Mouse (Mus musculus): ENCODE measurements at regions not wholly inside any gene's neighbourhood (a gene's known extent, or its start where the extent isn't known, plus 50 kb on each side); places are given as distances from the start of the nearest gene placed in this dataset.

DNA sequence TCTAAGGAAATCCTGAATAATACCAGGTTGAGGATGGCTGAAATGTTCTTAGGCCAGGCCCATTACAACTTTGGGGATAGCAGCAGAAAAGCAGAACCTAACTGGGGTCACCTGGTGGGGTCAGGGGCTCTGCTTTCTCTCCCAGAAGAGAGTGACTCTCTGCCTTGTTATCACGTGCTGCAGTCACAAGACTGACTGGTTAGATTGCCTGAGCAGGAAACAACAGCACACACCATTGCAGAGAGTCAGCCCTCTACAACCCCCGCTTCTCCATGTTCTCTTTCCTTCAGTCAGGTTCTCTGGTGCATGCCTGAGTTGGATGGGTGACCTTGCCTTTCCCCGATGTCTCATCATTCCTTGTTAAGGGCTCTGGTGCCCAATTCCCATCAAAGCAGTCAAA, 91.2 kb upstream of the Hsd17b12 start:
- no peaks in the 10 kb centered on the region for H3K36me3 ChIP-seq
- no peak overlapping the region for H3K27ac ChIP-seq (replicated peaks)
- peaks cover 59% of the 10 kb centered on the region for H3K27me3 ChIP-seq (ENCODE audit: low read depth, poor library complexity, severe bottlenecking)
- no peak overlapping the region for H3K4me3 ChIP-seq
- H3K9me3 ChIP-seq (replicated peaks): no peaks in the 10 kb centered on the region
- peaks cover 39% of the 10 kb centered on the region for H3K4me1 ChIP-seq
- no peak for DNase-seq (ENCODE audit: low spot score)
- 66% methylated on average over 3 of the region's 3 CpGs for WGBS

GRCm38 (mm10) chr2:94246851-94247471, 89.2 kb upstream of the Hsd17b12 start:
- no peaks in the 10 kb centered on the region for H3K36me3 ChIP-seq
- H3K9me3 ChIP-seq (replicated peaks): no peaks in the 10 kb centered on the region
- WGBS: under 1% methylated on average over 30 of the region's 30 CpGs
- H3K4me3 ChIP-seq: peak overlapping the region; percentile 54
- H3K4me1 ChIP-seq: peaks cover 55% of the 10 kb centered on the region
- peak; percentile 65 for DNase-seq (ENCODE audit: low spot score)
- H3K27me3 ChIP-seq (ENCODE audit: low read depth, poor library complexity, severe bottlenecking): peaks cover 79% of the 10 kb centered on the region
- H3K27ac ChIP-seq (replicated peaks): peak overlapping the region; percentile 72

- no peak for DNase-seq (ENCODE audit: low spot score)
Observed at GRCm38 (mm10) chr2:94246180-94246611, 88.4 kb upstream of the Hsd17b12 start.

DNA sequence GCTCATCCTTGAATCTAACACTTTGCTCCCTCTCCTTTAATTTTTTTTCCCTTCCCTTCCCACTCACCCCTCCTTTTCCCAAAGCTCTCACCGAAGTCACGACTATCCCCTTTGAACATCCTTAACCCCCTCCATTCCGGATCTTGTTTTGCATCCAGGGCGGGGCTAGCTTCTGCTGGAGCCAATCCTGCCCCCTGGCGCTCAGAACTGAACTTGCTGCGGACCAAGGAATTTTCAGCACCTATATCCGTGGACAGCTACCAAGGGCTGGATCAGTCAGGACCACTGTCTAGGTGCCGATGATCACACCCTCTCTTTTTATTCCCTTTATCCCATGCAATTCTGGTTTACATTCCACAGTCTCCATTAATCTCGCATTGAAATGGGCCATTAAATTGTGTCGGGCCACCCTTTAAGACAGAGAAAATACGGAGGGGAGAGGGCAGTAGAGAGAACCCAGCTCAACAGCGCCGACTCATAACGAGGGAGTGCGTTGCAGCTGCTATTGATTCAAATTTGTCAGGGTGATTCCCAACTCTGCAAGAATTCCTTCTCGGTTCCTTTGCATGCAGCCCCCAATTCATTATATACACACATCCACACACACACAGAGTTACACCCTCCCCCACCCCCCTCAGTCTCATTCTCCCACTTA, 87.7 kb upstream of the Hsd17b12 start:
- H3K4me3 ChIP-seq: peak overlapping the region; percentile 36
- peaks cover 69% of the 10 kb centered on the region for H3K4me1 ChIP-seq
- H3K36me3 ChIP-seq: no peaks in the 10 kb centered on the region
- no peak overlapping the region for H3K27ac ChIP-seq (replicated peaks)
- H3K27me3 ChIP-seq (ENCODE audit: low read depth, poor library complexity, severe bottlenecking): peaks cover 91% of the 10 kb centered on the region
- 2% methylated on average over 16 of the region's 16 CpGs for WGBS
- DNase-seq (ENCODE audit: low spot score): peak; percentile 86
- H3K9me3 ChIP-seq (replicated peaks): no peaks in the 10 kb centered on the region

More at GRCm38 (mm10) chr2:94246180-94246611, 88.4 kb upstream of the Hsd17b12 start:
- Histone ChIP-seq H3K9me3 (replicated peaks) (no peaks in the 10 kb centered on the region), H3K36me3 (no peaks in the 10 kb centered on the region), H3K27me3 (ENCODE audit: low read depth, poor library complexity, severe bottlenecking) (peaks cover 86% of the 10 kb centered on the region), H3K27ac (replicated peaks) (no peak overlapping the region), H3K4me1 (peaks cover 61% of the 10 kb centered on the region), H3K4me3 (peak overlapping the region; percentile 54)
- WGBS: 38% methylated on average over 9 of the region's 9 CpGs

DNA sequence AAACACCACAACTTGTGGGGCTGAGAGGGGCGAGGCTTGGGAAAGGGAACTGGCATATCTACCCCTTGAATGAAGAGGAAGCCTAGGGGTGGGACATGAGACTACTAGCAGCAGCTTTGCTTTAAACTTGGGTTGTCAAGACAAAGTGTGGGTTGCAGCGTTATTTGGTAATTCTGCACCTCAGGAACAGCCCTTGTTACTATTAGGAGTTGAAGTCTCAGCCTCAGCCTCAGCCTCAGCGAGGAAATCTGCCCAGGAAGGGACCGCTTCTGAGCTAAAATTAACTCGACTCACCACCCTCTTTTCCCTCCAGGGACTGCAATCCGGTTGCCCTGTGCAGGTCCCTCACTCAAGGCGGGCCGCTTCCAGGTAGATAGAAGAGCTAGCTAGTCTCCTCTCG, 86.4 kb upstream of the Hsd17b12 start:
- Histone ChIP-seq H3K4me1 (peaks cover 81% of the 10 kb centered on the region), H3K36me3 (no peaks in the 10 kb centered on the region), H3K9me3 (replicated peaks) (no peaks in the 10 kb centered on the region), H3K27ac (replicated peaks) (no peak overlapping the region), H3K27me3 (ENCODE audit: low read depth, poor library complexity, severe bottlenecking) (peaks cover 100% of the 10 kb centered on the region), H3K4me3 (no peak overlapping the region)
- WGBS: 2% methylated on average over 9 of the region's 9 CpGs
- DNase-seq (ENCODE audit: low spot score): peak; percentile 12

DNA sequence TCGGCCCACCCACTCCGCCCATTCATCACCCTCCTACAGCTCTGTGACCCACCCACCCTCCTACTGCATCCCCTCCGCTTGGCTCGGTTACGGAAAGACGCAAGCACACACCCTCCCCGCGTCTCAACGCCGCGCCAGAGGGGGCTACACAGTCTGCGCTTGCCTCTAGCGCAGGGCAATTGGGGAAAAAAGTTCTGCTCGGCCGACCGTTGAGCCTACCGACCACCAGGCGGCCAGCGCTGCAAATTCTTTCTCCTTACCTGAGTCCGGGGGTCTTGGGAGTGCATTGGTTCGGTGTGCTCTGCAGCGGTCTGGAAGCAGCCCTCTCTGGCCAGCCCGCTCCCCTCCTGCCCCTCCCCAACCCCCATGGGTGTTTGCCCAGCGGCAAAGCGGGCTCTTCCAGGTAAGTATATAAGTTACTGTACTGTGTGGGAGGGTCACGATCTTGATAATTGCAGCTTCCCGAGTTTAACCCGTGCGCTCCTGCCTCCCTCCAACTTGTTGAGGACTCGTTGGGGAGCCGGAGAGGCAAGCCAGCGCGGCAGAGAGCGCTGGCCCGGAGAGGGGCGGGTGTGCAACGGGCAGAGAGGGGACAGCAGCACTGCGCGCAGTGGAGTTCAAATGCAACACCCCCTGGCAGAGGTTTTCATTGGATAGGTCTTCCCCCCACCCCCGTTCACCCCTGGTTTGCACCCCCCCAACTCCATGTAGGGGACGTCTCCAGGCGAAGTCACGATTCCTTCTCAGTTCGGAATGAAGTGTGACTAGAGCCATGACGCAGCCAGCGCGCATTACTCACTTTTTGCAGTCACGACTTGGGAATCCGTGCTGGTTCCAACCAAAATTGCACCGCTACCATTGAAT, 85.5 kb upstream of the Hsd17b12 start:
- Histone ChIP-seq H3K9me3 (replicated peaks) (no peaks in the 10 kb centered on the region), H3K27ac (replicated peaks) (no peak overlapping the region), H3K27me3 (ENCODE audit: low read depth, poor library complexity, severe bottlenecking) (peaks cover 100% of the 10 kb centered on the region), H3K4me3 (peak overlapping the region; percentile 43), H3K36me3 (no peaks in the 10 kb centered on the region), H3K4me1 (peaks cover 80% of the 10 kb centered on the region)
- DNase-seq (ENCODE audit: low spot score): peak; percentile 53
- 1% methylated on average over 50 of the region's 50 CpGs for WGBS

GRCm38 (mm10) chr2:94242406-94243052, 84.8 kb upstream of the Hsd17b12 start:
- no peak for DNase-seq (ENCODE audit: low spot score)

DNA sequence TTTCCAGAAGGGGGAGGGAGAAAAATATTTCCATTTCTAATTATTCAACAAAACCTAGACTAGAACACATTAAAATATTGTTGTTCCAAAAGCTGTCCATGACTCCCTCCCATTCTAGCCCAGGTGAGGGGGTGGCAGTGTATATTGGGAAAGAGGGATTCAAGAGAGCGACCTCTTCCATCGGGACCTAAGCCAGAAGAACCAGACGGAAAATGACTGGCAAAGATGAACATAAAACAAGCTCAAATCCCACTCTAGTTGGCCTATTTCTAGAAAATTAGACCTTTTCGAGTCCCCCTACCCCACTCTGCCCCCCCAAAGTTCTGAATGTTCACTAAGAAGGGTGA, 84.3 kb upstream of the Hsd17b12 start:
- Histone ChIP-seq H3K4me1 (peaks cover 68% of the 10 kb centered on the region), H3K4me3 (peak overlapping the region; percentile 57; the same call in 1 of the 2 replicates), H3K36me3 (no peaks in the 10 kb centered on the region), H3K9me3 (replicated peaks) (no peaks in the 10 kb centered on the region), H3K27ac (replicated peaks) (no peak overlapping the region), H3K27me3 (ENCODE audit: low read depth, poor library complexity, severe bottlenecking) (peaks cover 100% of the 10 kb centered on the region)
- 0% methylated on average over 4 of the region's 4 CpGs for WGBS
- DNase-seq (ENCODE audit: low spot score): no peak

More at GRCm38 (mm10) chr2:94242406-94243052, 84.8 kb upstream of the Hsd17b12 start:
- Histone ChIP-seq H3K9me3 (replicated peaks) (no peaks in the 10 kb centered on the region), H3K4me1 (peaks cover 73% of the 10 kb centered on the region), H3K4me3 (peak overlapping the region; percentile 43), H3K27ac (replicated peaks) (no peak overlapping the region), H3K36me3 (no peaks in the 10 kb centered on the region), H3K27me3 (ENCODE audit: low read depth, poor library complexity, severe bottlenecking) (peaks cover 100% of the 10 kb centered on the region)
- 0% methylated on average over 7 of the region's 7 CpGs for WGBS

- peak; percentile 61 for DNase-seq (ENCODE audit: low spot score)
Observed at GRCm38 (mm10) chr2:94241301-94242050, 83.7 kb upstream of the Hsd17b12 start.

DNA sequence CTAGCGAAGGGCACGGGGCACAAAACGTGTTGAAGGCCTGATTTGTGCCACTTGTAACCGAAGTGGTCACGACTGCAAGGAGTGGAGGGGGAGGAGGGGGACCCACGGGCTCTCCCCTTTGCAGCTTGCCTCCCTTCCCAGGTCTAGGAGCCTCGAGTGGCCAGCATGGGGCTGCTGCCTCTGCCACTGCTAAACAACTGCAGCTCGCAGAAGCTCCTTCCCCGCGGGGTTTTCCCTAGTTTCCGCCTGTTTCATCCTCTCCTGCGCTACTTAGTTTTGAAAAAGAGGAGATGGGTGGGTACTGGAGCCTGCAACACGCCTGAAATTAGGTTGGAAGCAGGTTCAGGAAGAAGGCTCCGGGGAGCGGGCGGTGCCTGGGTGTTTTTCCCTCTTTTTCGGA, 82.6 kb upstream of the Hsd17b12 start:
- H3K9me3 ChIP-seq (replicated peaks): no peaks in the 10 kb centered on the region
- 1% methylated on average over 17 of the region's 17 CpGs for WGBS
- H3K27me3 ChIP-seq (ENCODE audit: low read depth, poor library complexity, severe bottlenecking): peaks cover 98% of the 10 kb centered on the region

More at GRCm38 (mm10) chr2:94241301-94242050, 83.7 kb upstream of the Hsd17b12 start:
- under 1% methylated on average over 55 of the region's 55 CpGs for WGBS
- peaks cover 62% of the 10 kb centered on the region for H3K4me1 ChIP-seq
- H3K4me3 ChIP-seq: peak overlapping the region; percentile 57
- H3K9me3 ChIP-seq (replicated peaks): no peaks in the 10 kb centered on the region
- peaks cover 98% of the 10 kb centered on the region for H3K27me3 ChIP-seq (ENCODE audit: low read depth, poor library complexity, severe bottlenecking)
- no peak overlapping the region for H3K27ac ChIP-seq (replicated peaks)
- no peaks in the 10 kb centered on the region for H3K36me3 ChIP-seq

GRCm38 (mm10) chr2:94239573-94239972, 81.8 kb upstream of the Hsd17b12 start:
- Histone ChIP-seq H3K27ac (replicated peaks) (no peak overlapping the region), H3K4me3 (no peak overlapping the region), H3K4me1 (peaks cover 48% of the 10 kb centered on the region), H3K9me3 (replicated peaks) (no peaks in the 10 kb centered on the region), H3K36me3 (no peaks in the 10 kb centered on the region), H3K27me3 (ENCODE audit: low read depth, poor library complexity, severe bottlenecking) (peaks cover 95% of the 10 kb centered on the region)
- peak; percentile 21 for DNase-seq (ENCODE audit: low spot score)
- 15% methylated on average over 9 of the region's 9 CpGs for WGBS

More for the DNA sequence above, 82.6 kb upstream of the Hsd17b12 start:
- Histone ChIP-seq H3K4me3 (peak overlapping the region; percentile 57), H3K36me3 (no peaks in the 10 kb centered on the region), H3K27ac (replicated peaks) (no peak overlapping the region), H3K4me1 (peaks cover 52% of the 10 kb centered on the region)
- peak; percentile 49 for DNase-seq (ENCODE audit: low spot score)

GRCm38 (mm10) chr2:94236479-94236878, 78.7 kb upstream of the Hsd17b12 start:
- DNase-seq (ENCODE audit: low spot score): peak; percentile 7
- H3K4me1 ChIP-seq: peaks cover 29% of the 10 kb centered on the region
- WGBS: 68% methylated on average over 3 of the region's 3 CpGs
- H3K36me3 ChIP-seq: no peaks in the 10 kb centered on the region
- H3K4me3 ChIP-seq: no peak overlapping the region
- peaks cover 64% of the 10 kb centered on the region for H3K27me3 ChIP-seq (ENCODE audit: low read depth, poor library complexity, severe bottlenecking)
- no peaks in the 10 kb centered on the region for H3K9me3 ChIP-seq (replicated peaks)
- no peak overlapping the region for H3K27ac ChIP-seq (replicated peaks)
